Mouse (Mus musculus): ENCODE results near the gene Cacna1d.

GRCm38 (mm10) chr14:30172821-30173755, 318.2 kb downstream of the Cacna1d start:
- no peak for TF ChIP-seq POLR2A (IDR thresholded peaks at IDR 0.05; ENCODE audit: borderline replicate concordance, low read depth, low read length)
- TF ChIP-seq CTCF (IDR thresholded peaks at IDR 0.05; ENCODE audit: low read depth, low read length) = no peak
